Mouse (Mus musculus) adipocyte (in vitro differentiated cells): ENCODE measurements around the gene Gm49396.

ENCODE experiments used
- DNase-seq: peaks from one replicate; pipeline ENCODE4 v3.0.0-alpha.2; 2016; ENCODE audit warnings: low spot score

Gm49396 gene

DNA sequence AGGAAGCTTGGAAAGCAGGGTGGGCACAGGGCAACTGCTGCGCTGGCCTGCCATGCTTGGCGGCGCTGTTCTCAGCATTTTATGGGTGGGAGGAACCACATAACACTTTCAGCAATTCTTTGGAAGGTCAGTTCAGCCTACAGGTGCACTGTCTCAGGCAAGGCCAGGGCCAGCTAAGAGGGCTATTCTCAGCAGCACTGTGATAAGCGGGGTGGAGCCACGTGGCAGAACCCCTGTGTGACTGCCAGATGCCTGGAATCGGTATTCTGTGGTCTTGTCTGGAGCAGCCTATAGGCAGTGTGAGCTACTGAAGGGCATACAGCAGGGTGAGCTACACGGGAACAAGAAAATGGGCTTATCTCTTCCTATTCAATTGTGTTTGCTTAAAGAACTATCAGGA, 46.9 kb downstream of the Gm49396 start:
- DNase-seq: no peak

DNA sequence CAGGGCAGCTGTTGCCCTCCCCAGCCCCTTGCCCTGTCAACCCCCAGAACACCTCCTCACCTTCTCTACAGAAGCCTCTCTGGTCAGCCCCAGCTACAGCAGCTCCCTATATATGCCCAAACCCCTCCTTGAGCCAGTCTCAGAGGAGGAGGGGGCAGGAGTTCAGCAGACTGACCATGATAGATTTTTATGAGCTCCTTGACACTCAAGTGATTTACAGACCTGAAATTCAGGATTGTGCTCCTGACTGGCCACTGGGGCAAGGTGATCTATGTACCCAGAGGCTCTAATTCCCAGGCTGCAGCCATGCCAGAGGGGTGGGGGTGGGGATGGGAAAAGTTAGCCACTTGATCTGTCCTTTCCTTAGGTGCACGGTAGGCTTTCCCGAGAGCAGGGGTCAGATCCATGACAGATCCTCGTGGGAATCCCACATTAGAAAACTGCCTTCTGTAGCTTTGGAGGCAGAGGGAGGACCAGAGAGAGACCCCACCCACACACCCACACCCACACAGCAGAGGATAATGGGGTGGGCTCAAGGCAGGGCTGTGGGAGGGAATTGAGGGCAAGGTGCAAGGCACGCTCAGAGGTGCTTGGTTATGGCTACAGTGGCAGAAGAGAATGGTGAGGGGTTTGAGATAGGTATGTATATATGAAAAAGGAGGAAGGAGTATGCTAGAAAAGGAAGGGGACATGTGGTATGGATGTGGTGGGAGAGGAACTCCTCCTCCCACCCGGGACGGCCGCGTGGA, 49.7 kb downstream of the Gm49396 start, which contains the start of gene Upk1a:
Upk1a (minus strand) TSS at position 194 of the 749 bp plus-strand sequence.
- no peak for DNase-seq

DNA sequence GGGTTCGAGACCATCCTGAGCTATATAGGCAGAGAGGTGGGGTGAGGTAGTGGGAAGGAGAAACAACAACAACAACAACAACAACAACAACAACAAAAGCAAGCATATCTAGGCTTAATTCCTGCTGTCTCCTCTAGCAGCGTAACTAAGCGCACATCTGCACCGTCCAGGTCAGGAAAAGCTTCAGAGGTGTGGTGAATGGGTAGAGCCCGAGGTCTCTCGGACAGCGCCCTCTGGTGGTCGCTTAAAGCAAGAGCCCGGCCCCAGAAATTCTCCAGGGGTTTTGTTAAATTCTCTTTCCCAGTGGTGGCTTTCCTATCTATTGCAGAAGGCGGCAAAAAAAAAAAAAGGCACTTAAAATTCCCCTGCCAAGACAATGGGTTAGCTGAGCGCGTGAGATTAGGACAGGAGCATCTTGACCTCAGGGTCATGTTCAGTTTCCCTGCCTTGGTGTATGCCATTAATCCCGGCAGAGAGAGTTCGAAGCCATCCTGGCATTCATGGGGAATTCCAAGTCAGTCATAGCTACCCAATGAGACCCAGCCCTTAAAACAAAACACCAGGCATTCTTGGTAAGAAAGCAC, 50.5 kb downstream of the Gm49396 start:
- peak; percentile 36 for DNase-seq

DNA sequence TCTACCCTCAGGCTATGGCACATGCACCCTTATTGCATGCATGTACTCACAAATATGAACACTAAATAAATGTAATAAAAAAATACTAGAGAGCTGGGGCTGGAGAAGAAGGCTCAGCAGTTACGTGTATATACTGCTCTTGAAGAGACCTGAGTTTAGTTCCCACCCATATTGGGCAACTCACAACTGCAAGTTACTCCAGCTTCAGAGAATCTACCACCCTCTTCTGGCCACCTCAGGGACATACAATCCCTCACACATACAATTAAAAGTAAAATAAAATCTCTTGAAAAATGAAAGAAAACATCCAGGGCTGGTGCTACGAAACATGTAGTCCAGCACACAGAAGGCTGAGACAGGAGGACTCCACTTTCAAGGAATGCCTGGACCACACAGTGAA, 51.3 kb downstream of the Gm49396 start:
- DNase-seq: peak; percentile 56

DNA sequence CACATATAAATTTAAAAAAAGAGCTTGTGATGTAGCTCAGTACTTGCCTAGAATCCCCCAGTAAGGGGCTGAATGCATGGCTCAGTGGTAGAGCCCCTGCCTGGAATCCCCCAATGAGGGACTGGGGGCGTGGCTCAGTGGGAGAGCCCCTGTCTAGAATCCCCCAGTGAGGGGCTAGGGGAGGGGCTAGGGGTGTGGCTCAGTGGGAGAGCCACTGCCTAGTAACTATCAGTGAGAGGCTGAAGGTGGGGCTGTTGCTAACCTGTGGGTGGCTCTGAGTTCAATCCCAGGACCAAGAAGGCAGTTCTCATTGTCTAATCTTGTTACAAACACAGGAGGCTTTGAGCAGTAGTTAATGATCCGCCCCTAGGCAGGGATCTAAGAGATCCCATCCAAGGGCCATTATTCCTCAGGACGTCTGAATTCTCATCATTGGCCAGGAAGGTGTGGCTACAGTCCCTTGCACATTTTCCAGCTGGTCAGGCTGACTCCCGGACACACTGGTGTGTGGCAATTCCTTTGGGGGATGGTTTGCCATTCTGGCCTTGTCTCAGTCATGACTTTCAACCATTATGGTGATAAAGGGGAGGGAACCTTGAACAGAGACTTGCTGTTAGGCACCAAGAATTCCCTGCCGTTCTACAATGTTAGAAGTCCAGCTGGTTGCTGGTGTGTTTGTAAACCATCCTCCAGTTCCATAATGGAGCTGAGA, 52.1 kb downstream of the Gm49396 start:
- DNase-seq: peak; percentile 60
